Mouse (Mus musculus): ENCODE results near the gene 4833439L19Rik. TPM values are rescaled to one million over a fixed set of nuclear protein-coding genes. Genes with fewer than 3 reads are reported as not detected.

The 4833439L19Rik gene
- polyA plus RNA-seq, 1 experiment from 2014 or later: 205 TPM

GRCm38 (mm10) chr13:54570736-54571135 lies 5.5 kb upstream of the 4833439L19Rik start:
- no peak overlapping the region for H3K4me3 ChIP-seq (ENCODE audit: low read length)
- H3K27ac ChIP-seq (ENCODE audit: low read length): no peak overlapping the region
- no peaks in the 10 kb centered on the region for H3K36me3 ChIP-seq (ENCODE audit: insufficient read depth, low read length)
- peaks cover 5% of the 10 kb centered on the region for H3K4me1 ChIP-seq (ENCODE audit: insufficient read depth, low read length)
- no peak overlapping the region for H3K9ac ChIP-seq (replicated peaks; ENCODE audit: low read length)
- H3K27me3 ChIP-seq (ENCODE audit: insufficient read depth, low read length): no peaks in the 10 kb centered on the region; the same call in 1 of the 2 replicates
- no peak overlapping the region for H3K4me2 ChIP-seq (replicated peaks; ENCODE audit: low read depth, low read length)
- ATAC-seq (ENCODE audit: low FRiP score, low TSS enrichment): no peak
- no peaks in the 10 kb centered on the region for H3K9me3 ChIP-seq (ENCODE audit: low read length)
- 78% methylated on average over 4 of the region's 4 CpGs for WGBS

- Histone ChIP-seq H3K27ac (ENCODE audit: low read length) (no peak overlapping the region), H3K4me2 (replicated peaks; ENCODE audit: low read depth, low read length) (no peak overlapping the region), H3K4me1 (ENCODE audit: insufficient read depth, low read length) (peaks cover 6% of the 10 kb centered on the region), H3K27me3 (ENCODE audit: insufficient read depth, low read length) (no peaks in the 10 kb centered on the region; the same call in 1 of the 2 replicates), H3K4me3 (ENCODE audit: low read length) (no peak overlapping the region), H3K9me3 (ENCODE audit: low read length) (no peaks in the 10 kb centered on the region), H3K9ac (replicated peaks; ENCODE audit: low read length) (no peak overlapping the region), H3K36me3 (ENCODE audit: insufficient read depth, low read length) (no peaks in the 10 kb centered on the region)
- 55% methylated on average over 1 of the region's 1 CpGs for WGBS
- no peak for ATAC-seq (ENCODE audit: low FRiP score, low TSS enrichment)
Measured at GRCm38 (mm10) chr13:54569282-54569681, 4.0 kb upstream of the 4833439L19Rik start.

DNA sequence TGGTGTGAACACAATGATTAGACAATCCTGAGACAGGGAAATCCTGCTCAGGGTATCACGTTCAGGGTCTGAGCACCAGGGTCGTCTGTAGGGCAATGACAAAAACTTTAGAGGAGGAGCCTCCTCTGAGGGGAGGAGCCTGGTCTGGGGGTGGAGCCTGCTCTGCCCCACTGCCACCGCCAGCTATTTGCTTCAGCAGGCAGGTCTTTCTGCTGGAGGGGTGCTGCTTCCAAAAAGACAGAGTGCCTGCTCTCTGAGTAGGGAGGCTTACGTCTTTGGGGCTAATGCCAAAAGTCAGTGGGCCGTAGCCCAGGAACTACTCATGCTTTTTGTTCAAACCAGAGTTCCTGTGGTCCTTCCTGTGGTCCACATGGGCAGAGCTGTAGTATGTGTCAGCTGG lies 3.1 kb upstream of the 4833439L19Rik start:
- peaks cover 9% of the 10 kb centered on the region for H3K4me1 ChIP-seq (ENCODE audit: insufficient read depth, low read length)
- 42% methylated on average over 5 of the region's 5 CpGs for WGBS
- no peaks in the 10 kb centered on the region; the same call in 1 of the 2 replicates for H3K27me3 ChIP-seq (ENCODE audit: insufficient read depth, low read length)
- ATAC-seq (ENCODE audit: low FRiP score, low TSS enrichment): no peak
- no peak overlapping the region for H3K4me3 ChIP-seq (ENCODE audit: low read length)
- no peak overlapping the region for H3K9ac ChIP-seq (replicated peaks; ENCODE audit: low read length)
- H3K36me3 ChIP-seq (ENCODE audit: insufficient read depth, low read length): no peaks in the 10 kb centered on the region
- H3K4me2 ChIP-seq (replicated peaks; ENCODE audit: low read depth, low read length): no peak overlapping the region
- H3K9me3 ChIP-seq (ENCODE audit: low read length): no peaks in the 10 kb centered on the region
- no peak overlapping the region for H3K27ac ChIP-seq (ENCODE audit: low read length)

- WGBS: 30% methylated on average over 8 of the region's 8 CpGs
Measured at GRCm38 (mm10) chr13:54565594-54566345, 535 bp upstream of the 4833439L19Rik start.

GRCm38 (mm10) chr13:54564232-54565200 lies 719 bp downstream of the 4833439L19Rik start:
- peak overlapping the region; percentile 93 for H3K9ac ChIP-seq (replicated peaks; ENCODE audit: low read length)
- WGBS: 9% methylated on average over 45 of the region's 45 CpGs
- H3K36me3 ChIP-seq (ENCODE audit: insufficient read depth, low read length): peaks cover 21% of the 10 kb centered on the region
- H3K4me2 ChIP-seq (replicated peaks; ENCODE audit: low read depth, low read length): peak overlapping the region; percentile 89
- ATAC-seq (ENCODE audit: low FRiP score, low TSS enrichment): peak; percentile 14; the same call in 1 of the 2 replicates
- peaks cover 9% of the 10 kb centered on the region for H3K4me1 ChIP-seq (ENCODE audit: insufficient read depth, low read length)
- peak overlapping the region; percentile 95 for H3K4me3 ChIP-seq (ENCODE audit: low read length)
- no peaks in the 10 kb centered on the region for H3K27me3 ChIP-seq (ENCODE audit: insufficient read depth, low read length)
- no peaks in the 10 kb centered on the region for H3K9me3 ChIP-seq (ENCODE audit: low read length)
- H3K27ac ChIP-seq (ENCODE audit: low read length): peak overlapping the region; percentile 63; the same call in 1 of the 2 replicates

More at GRCm38 (mm10) chr13:54565594-54566345, 535 bp upstream of the 4833439L19Rik start:
- H3K36me3 ChIP-seq (ENCODE audit: insufficient read depth, low read length): peaks cover 9% of the 10 kb centered on the region
- no peaks in the 10 kb centered on the region for H3K27me3 ChIP-seq (ENCODE audit: insufficient read depth, low read length)
- H3K4me2 ChIP-seq (replicated peaks; ENCODE audit: low read depth, low read length): peak overlapping the region; percentile 53
- H3K9ac ChIP-seq (replicated peaks; ENCODE audit: low read length): no peak overlapping the region
- H3K27ac ChIP-seq (ENCODE audit: low read length): peak overlapping the region; percentile 81
- H3K9me3 ChIP-seq (ENCODE audit: low read length): no peaks in the 10 kb centered on the region
- H3K4me3 ChIP-seq (ENCODE audit: low read length): peak overlapping the region; percentile 95
- peaks cover 9% of the 10 kb centered on the region for H3K4me1 ChIP-seq (ENCODE audit: insufficient read depth, low read length)
- peak; percentile 43 for ATAC-seq (ENCODE audit: low FRiP score, low TSS enrichment)

DNA sequence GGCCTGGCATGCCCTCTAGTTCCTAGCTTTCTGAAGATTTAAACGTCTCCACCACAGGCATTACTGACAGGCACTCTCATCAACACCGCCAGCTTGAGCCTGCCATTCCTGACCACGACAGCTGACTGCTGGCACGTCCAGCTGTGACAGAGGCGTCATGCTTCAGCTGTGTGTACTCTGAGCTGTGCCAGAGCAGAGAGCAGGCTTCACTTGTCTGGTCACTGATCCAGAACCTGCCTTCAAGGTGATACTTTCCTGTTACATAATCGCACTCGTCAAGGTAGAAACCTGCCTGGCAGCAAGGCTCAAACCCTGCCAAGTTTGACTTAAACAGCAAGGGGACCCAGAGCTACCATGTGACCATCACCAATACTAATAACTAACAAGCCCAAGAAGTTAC lies 2.7 kb downstream of the 4833439L19Rik start:
- peak; percentile 40; the same call in 1 of the 2 replicates for ATAC-seq (ENCODE audit: low FRiP score, low TSS enrichment)
- WGBS: 40% methylated on average over 7 of the region's 7 CpGs

DNA sequence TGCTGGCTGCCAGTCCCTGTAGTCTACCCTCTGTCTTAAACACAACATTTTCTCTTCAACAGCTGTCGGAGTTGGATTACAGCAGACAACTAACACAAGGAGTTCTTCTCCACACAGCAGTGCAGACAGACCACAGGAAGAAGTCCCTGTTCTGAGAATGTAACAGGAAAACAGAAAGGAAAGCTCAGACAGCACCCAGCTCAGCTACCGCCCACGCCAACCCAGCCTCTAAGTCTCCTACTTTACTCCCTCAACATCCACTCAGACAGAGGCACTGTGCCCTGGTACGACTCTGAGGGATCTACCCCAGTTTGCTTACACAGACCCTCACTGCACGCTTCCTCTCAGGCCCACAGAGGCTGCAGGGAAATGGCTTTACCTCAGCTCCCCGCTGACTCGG lies 4.6 kb downstream of the 4833439L19Rik start:
- Histone ChIP-seq H3K4me3 (ENCODE audit: low read length) (no peak overlapping the region), H3K9ac (replicated peaks; ENCODE audit: low read length) (no peak overlapping the region), H3K4me1 (ENCODE audit: insufficient read depth, low read length) (peaks cover 6% of the 10 kb centered on the region), H3K27ac (ENCODE audit: low read length) (no peak overlapping the region), H3K9me3 (ENCODE audit: low read length) (no peaks in the 10 kb centered on the region), H3K4me2 (replicated peaks; ENCODE audit: low read depth, low read length) (no peak overlapping the region), H3K36me3 (ENCODE audit: insufficient read depth, low read length) (peaks cover 59% of the 10 kb centered on the region), H3K27me3 (ENCODE audit: insufficient read depth, low read length) (no peaks in the 10 kb centered on the region)
- ATAC-seq (ENCODE audit: low FRiP score, low TSS enrichment): no peak
- 91% methylated on average over 7 of the region's 7 CpGs for WGBS

More for the DNA sequence above, 2.7 kb downstream of the 4833439L19Rik start:
- Histone ChIP-seq H3K36me3 (ENCODE audit: insufficient read depth, low read length) (peaks cover 40% of the 10 kb centered on the region), H3K9ac (replicated peaks; ENCODE audit: low read length) (no peak overlapping the region), H3K27ac (ENCODE audit: low read length) (0 out of 2 replicates have a peak overlapping the region, but pooled peaks have one; percentile 27), H3K9me3 (ENCODE audit: low read length) (no peaks in the 10 kb centered on the region), H3K4me1 (ENCODE audit: insufficient read depth, low read length) (peaks cover 9% of the 10 kb centered on the region), H3K4me2 (replicated peaks; ENCODE audit: low read depth, low read length) (no peak overlapping the region), H3K27me3 (ENCODE audit: insufficient read depth, low read length) (no peaks in the 10 kb centered on the region), H3K4me3 (ENCODE audit: low read length) (no peak overlapping the region)

- H3K9me3 ChIP-seq (ENCODE audit: low read length): no peaks in the 10 kb centered on the region
- H3K4me1 ChIP-seq (ENCODE audit: insufficient read depth, low read length): peaks cover 6% of the 10 kb centered on the region
- no peak overlapping the region for H3K9ac ChIP-seq (replicated peaks; ENCODE audit: low read length)
- no peaks in the 10 kb centered on the region for H3K27me3 ChIP-seq (ENCODE audit: insufficient read depth, low read length)
- H3K4me2 ChIP-seq (replicated peaks; ENCODE audit: low read depth, low read length): no peak overlapping the region
- 95% methylated on average over 2 of the region's 2 CpGs for WGBS
- no peak overlapping the region for H3K27ac ChIP-seq (ENCODE audit: low read length)
- H3K4me3 ChIP-seq (ENCODE audit: low read length): no peak overlapping the region
- H3K36me3 ChIP-seq (ENCODE audit: insufficient read depth, low read length): peaks cover 59% of the 10 kb centered on the region
- ATAC-seq (ENCODE audit: low FRiP score, low TSS enrichment): no peak
Measured at GRCm38 (mm10) chr13:54559656-54560055, 5.6 kb downstream of the 4833439L19Rik start.

GRCm38 (mm10) chr13:54557652-54558051 lies 7.6 kb downstream of the 4833439L19Rik start:
- H3K4me2 ChIP-seq (replicated peaks; ENCODE audit: low read depth, low read length): no peak overlapping the region
- H3K9me3 ChIP-seq (ENCODE audit: low read length): no peaks in the 10 kb centered on the region
- no peaks in the 10 kb centered on the region for H3K4me1 ChIP-seq (ENCODE audit: insufficient read depth, low read length)
- no peak overlapping the region for H3K27ac ChIP-seq (ENCODE audit: low read length)
- 88% methylated on average over 1 of the region's 1 CpGs for WGBS
- no peaks in the 10 kb centered on the region for H3K27me3 ChIP-seq (ENCODE audit: insufficient read depth, low read length)
- ATAC-seq (ENCODE audit: low FRiP score, low TSS enrichment): no peak
- no peak overlapping the region for H3K4me3 ChIP-seq (ENCODE audit: low read length)
- peaks cover 71% of the 10 kb centered on the region for H3K36me3 ChIP-seq (ENCODE audit: insufficient read depth, low read length)
- no peak overlapping the region for H3K9ac ChIP-seq (replicated peaks; ENCODE audit: low read length)
